Mouse (Mus musculus) ES-E14 (cell line): ENCODE data around the gene Mgrn1. TPM values are rescaled to one million over a fixed set of nuclear protein-coding genes. Genes with fewer than 3 reads are reported as not detected.

Experiments used
- DNase-seq: peaks from one replicate; pipeline ENCODE4 v3.0.0-alpha.2; 2013; ENCODE audit warnings: low read depth, low spot score
- H3K27ac ChIP-seq: 2 replicates; pipeline ENCODE4 v1.5.1; 2012; ENCODE audit warnings: low read depth, mild to moderate bottlenecking, low read length, moderate library complexity, mixed read lengths; ENCODE audit not compliant: poor library complexity, insufficient read depth, severe bottlenecking
- H3K36me3 ChIP-seq: 2 replicates; pipeline ENCODE4 v1.6.1; 2012; ENCODE audit warnings: mild to moderate bottlenecking, low read length, moderate library complexity, mixed read lengths; ENCODE audit not compliant: control insufficient read depth, poor library complexity, insufficient read depth, severe bottlenecking
- H3K4me1 ChIP-seq, 2 experiments: fragments of 150-350 bp in 1 of 2; sonication (generic) in 1 of 2; 2 replicates each; pipeline ENCODE4 v1.6.1; 2012; ENCODE audit warnings: low read length in 2 of 2, mild to moderate bottlenecking in 1 of 2, mixed read lengths in 1 of 2; ENCODE audit not compliant: control insufficient read depth in 2 of 2, insufficient read depth in 2 of 2, poor library complexity in 1 of 2
- H3K4me3 ChIP-seq, 2 experiments: fragments of 150-350 bp in 1 of 2; sonication (generic) in 1 of 2; 2 replicates each; pipeline ENCODE4 v1.5.1; 2012; ENCODE audit warnings: low read length in 2 of 2, low read depth in 1 of 2, mild to moderate bottlenecking in 1 of 2, mixed read lengths in 1 of 2; ENCODE audit not compliant: insufficient read depth in 1 of 2, poor library complexity in 1 of 2, severe bottlenecking in 1 of 2
- H3K9ac ChIP-seq: 2 replicates; pipeline ENCODE4 v1.6.1; 2012; ENCODE audit warnings: low read depth, mild to moderate bottlenecking, low read length, mixed read lengths; ENCODE audit not compliant: poor library complexity, insufficient read depth, severe bottlenecking
- H3K9me3 ChIP-seq: fragments of 150-350 bp; sonication (generic); 2 replicates; pipeline ENCODE4 v1.6.1; 2012; ENCODE audit warnings: low read depth, mild to moderate bottlenecking, low read length; ENCODE audit not compliant: control insufficient read depth, insufficient read depth
- CHD2 ChIP-seq: IDR thresholded peaks from 2 replicates; pipeline ENCODE4 v1.6.1; 2014; ENCODE audit warnings: mild to moderate bottlenecking, low read depth, low read length, inconsistent platforms
- HCFC1 ChIP-seq: IDR thresholded peaks from 2 replicates; pipeline ENCODE4 v1.6.1; 2012; ENCODE audit warnings: low read length, inconsistent platforms, borderline replicate concordance; ENCODE audit not compliant: insufficient read depth
- MAFK ChIP-seq: IDR thresholded peaks from 2 replicates; pipeline ENCODE4 v1.6.1; 2014; ENCODE audit warnings: mild to moderate bottlenecking, low read depth, low read length, inconsistent platforms; ENCODE audit not compliant: insufficient read depth
- ZC3H11A ChIP-seq: IDR thresholded peaks from 2 replicates; pipeline ENCODE4 v1.6.1; 2012; ENCODE audit warnings: low read depth, mild to moderate bottlenecking, inconsistent platforms, low read length, borderline replicate concordance
- ZNF384 ChIP-seq: IDR thresholded peaks from 2 replicates; pipeline ENCODE4 v1.6.1; 2012; ENCODE audit warnings: low read depth, low read length, inconsistent platforms
- in situ Hi-C, 2 experiments: fragments of 600-800 bp; cut with MboI; formaldehyde crosslinking; loops; one replicate each; pipeline ENCODE4 v1.15.1; 2025; ENCODE audit warnings: low sequenced_read_pairs in 2 of 2, inconsistent platforms in 1 of 2; ENCODE audit not compliant: unreplicated experiment in 2 of 2
- total RNA-seq: library from RNA; depleted of rRNA; stranded (reverse); fragments of 300-350 nt; gene quantifications from 2 replicates; pipeline ENCODE4 v1.2.3, GENCODE M21; 2012

The Mgrn1 gene
- total RNA-seq, 1 experiment, result 24.0 TPM

DNA sequence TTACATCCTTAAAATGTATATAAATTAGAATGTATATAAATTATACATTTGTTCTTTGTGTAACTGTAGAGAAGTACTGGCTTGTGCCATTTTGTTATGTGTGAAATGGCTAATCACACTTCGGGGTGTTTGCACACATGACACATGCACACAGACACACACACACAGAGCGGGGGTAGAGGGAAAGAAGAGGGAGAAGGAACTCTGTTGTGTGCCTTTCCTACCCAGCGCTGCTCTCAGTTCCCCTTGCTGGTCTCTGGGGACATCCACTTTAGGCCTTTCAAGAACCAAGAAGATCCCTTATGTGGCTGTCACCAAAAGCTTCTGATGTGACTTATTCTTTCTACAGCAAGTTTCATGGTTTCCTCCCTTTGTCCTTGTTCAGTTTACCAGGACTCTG, 39.0 kb upstream of the Mgrn1 start:
- no peak for DNase-seq
- no peaks in the 10 kb centered on the region for H3K9me3 ChIP-seq
- TF ChIP-seq MAFK, result no peak
- no peak for TF ChIP-seq CHD2
- TF ChIP-seq ZNF384, result no peak
- no peak for TF ChIP-seq HCFC1
- no peak for TF ChIP-seq ZC3H11A
- in situ Hi-C loops, result no loop called here
- no peaks in the 10 kb centered on the region for H3K36me3 ChIP-seq
- no peak overlapping the region for H3K9ac ChIP-seq
- H3K4me1 ChIP-seq, result no peaks in the 10 kb centered on the region; a peak in 1 of 4 replicates
- H3K4me3 ChIP-seq, result no peak overlapping the region
- H3K27ac ChIP-seq, result no peak overlapping the region

GRCm38 (mm10) chr16:4848090-4848489, 38.0 kb upstream of the Mgrn1 start:
- Histone ChIP-seq H3K4me1 (no peaks in the 10 kb centered on the region; a peak in 1 of 4 replicates), H3K9me3 (no peaks in the 10 kb centered on the region), H3K36me3 (no peaks in the 10 kb centered on the region), H3K4me3 (no peak overlapping the region), H3K27ac (no peak overlapping the region), H3K9ac (no peak overlapping the region)
- no peak for DNase-seq
- TF ChIP-seq ZNF384 (no peak), HCFC1 (no peak), MAFK (no peak), ZC3H11A (no peak), CHD2 (no peak)
- in situ Hi-C loops, result no loop called here

- in situ Hi-C loops, result no loop called here
- no peaks in the 10 kb centered on the region; a peak in 1 of 4 replicates for H3K4me1 ChIP-seq
- TF ChIP-seq HCFC1, result no peak
- TF ChIP-seq MAFK, result no peak
- TF ChIP-seq ZC3H11A, result no peak
- no peak for TF ChIP-seq CHD2
- TF ChIP-seq ZNF384, result no peak
- no peaks in the 10 kb centered on the region for H3K36me3 ChIP-seq
- no peak for DNase-seq
- no peak overlapping the region for H3K4me3 ChIP-seq
- H3K27ac ChIP-seq, result no peak overlapping the region
- no peaks in the 10 kb centered on the region for H3K9me3 ChIP-seq
- H3K9ac ChIP-seq, result no peak overlapping the region
Observed at GRCm38 (mm10) chr16:4850361-4850760, 35.7 kb upstream of the Mgrn1 start.

DNA sequence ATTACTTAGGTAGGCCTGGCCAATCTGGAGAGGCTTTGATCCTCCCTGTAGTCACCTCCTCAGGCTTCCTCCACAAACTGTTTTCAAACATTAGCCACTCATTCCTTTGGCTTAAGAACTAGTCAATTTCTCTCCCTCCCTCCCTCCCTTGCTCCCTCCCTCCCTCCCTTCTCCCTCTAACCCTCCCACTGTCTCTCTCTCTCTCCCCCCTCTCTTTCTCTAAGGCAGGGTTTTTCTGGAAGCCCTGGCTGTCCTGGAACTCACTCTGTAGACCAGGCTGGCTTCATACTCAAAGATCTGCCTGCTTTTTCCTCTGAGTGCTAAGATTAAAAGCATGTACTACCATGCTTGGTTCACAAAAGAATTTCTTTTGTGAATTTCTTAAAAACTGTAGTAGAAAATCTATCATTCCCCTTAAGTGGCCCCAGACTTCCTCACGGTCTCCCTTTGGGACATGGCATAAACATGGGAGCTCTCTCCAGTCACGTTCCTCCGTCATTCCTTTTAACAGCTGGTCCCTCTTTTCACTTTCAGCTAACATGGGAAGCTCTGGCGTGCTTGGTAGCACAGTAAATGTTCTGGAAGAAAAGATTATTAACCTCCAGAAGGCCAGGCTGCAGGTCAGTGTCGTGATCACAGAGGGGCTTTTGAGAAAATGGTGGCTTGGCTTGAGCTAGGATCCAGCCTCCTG, 35.0 kb upstream of the Mgrn1 start:
- DNase-seq, result no peak
- Histone ChIP-seq H3K9ac (no peak overlapping the region), H3K4me3 (no peak overlapping the region), H3K4me1 (no peaks in the 10 kb centered on the region; a peak in 1 of 4 replicates), H3K36me3 (no peaks in the 10 kb centered on the region), H3K9me3 (no peaks in the 10 kb centered on the region), H3K27ac (no peak overlapping the region)
- in situ Hi-C loops, result no loop called here
- TF ChIP-seq MAFK, result no peak
- no peak for TF ChIP-seq CHD2
- TF ChIP-seq ZNF384, result no peak
- no peak for TF ChIP-seq ZC3H11A
- no peak for TF ChIP-seq HCFC1
